Mouse (Mus musculus) adipocyte (in vitro differentiated cells): ENCODE data around the gene Hyou1.
"Not testable (repeated sequence)": the region's sequence is repeated elsewhere in the genome, so short reads cannot be mapped to it uniquely, and the experiment has no call there.

Experiments
- DNase-seq: peaks from one replicate; pipeline ENCODE4 v3.0.0-alpha.2; 2016; ENCODE audit warnings: low spot score

Gene Hyou1

GRCm38 (mm10) chr9:44406906-44407751, 27.8 kb downstream of the Hyou1 start, which contains the start of the genes Rps25 and Trappc4:
Rps25 (plus strand) TSS chr9:44407139.
Trappc4 (minus strand) TSS chr9:44407600.
- DNase-seq, result peak; percentile 97

- no peak for DNase-seq
Measured at GRCm38 (mm10) chr9:44407752-44408097, 28.4 kb downstream of the Hyou1 start.

DNA sequence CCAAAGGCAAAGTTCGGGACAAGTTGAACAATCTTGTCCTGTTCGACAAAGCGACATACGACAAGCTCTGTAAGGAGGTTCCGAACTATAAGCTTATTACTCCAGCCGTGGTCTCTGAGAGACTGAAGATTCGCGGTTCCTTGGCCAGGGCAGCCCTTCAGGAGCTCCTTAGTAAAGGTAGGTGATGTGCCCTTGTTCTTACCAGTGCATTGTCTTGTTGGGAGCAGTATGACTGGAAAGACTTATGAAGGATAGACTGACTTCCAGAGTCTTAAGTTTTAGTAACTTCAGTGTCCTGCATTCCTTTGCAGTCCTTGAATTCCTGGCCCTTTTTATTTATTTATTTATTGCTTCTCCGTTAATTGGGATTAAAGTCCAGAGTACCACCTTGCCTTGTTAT, 29.4 kb downstream of the Hyou1 start:
- not testable (repeated sequence) for DNase-seq

- no peak for DNase-seq
Measured at GRCm38 (mm10) chr9:44410647-44411336, 31.5 kb downstream of the Hyou1 start.

GRCm38 (mm10) chr9:44411601-44412130, 32.4 kb downstream of the Hyou1 start:
- no peak for DNase-seq

- DNase-seq, result no peak
Measured at GRCm38 (mm10) chr9:44412306-44412705, 33.0 kb downstream of the Hyou1 start.

DNA sequence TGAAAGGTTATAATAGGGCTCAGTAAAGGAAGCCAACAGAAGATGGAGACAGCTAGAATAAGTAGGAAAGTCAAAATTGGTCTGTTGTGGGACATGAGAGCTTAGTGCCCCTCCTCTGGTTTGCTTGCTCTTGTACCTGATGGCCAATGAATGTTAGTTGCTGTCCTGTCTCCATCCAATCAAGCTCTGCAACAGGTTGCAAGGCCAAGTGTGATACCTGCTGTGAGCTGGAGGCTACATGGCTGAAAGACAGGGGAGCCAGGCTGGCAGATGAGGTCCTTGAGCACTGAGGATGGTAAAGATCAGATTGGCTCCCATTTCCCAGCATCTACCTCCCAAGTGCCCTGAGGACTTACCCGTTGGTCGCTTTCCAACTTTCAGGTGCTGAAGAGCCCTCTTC, 33.5 kb downstream of the Hyou1 start:
- no peak for DNase-seq

DNA sequence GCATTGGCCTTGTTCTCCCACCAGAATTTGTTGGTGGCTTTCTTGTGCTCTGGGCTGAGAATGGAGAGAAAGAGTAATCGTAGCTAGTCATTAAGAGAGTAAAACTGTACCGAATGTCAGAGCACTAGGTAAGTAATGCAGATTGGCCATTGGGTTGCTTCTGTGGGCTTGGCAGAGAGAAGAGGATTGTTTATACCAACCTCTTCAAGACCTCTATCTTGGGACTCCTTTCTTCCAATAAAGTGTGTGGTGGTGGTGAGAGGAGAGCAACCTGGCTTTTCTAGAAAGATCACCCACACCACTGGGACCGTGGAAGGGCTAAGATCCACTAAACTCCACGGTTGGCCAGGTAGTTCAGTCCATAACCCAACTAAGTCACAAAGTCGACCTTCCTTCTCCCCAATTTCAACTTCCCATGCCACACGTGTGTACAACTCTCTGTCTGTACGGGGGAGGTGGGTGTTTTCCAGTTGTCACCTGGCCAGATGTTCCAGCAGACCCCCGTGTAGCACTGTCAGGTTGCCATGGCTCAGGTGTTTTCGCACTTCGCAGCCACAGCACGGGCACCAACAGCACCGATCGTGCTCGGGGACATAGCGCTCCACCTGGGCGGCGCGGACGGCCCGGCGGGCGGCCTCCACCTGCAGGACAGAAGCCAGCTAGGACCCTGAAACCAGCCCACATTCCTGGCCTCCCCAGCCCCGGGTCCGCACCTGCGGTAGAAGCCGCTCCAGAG, 38.0 kb downstream of the Hyou1 start:
- no peak for DNase-seq

GRCm38 (mm10) chr9:44417892-44418363, 38.6 kb downstream of the Hyou1 start:
- peak; percentile 95 for DNase-seq

- no peak for DNase-seq
Measured at GRCm38 (mm10) chr9:44418519-44419385, 39.5 kb downstream of the Hyou1 start, which contains the start of gene Ccdc84. Ccdc84 (minus strand) TSS chr9:44418569.

DNA sequence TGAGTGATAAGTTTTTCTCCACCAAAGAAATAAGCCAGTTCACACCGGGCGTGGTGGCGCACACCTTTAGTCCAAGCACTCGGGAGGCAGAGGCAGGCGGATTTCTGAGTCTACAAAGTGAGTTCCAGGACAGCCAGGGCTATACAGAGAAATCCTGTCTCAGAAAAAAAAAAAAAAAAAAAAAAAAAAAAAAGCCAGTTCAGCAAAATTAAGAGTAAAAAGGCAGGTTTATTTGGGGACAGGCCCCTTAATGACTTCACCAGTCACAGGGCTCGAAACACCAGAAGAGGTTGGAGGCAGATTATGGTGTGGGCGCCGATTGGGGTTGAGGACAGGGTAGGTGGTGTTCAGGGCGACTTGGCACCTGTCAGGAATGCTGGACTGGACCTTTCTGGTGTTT, 40.4 kb downstream of the Hyou1 start:
- not testable (repeated sequence) for DNase-seq

DNA sequence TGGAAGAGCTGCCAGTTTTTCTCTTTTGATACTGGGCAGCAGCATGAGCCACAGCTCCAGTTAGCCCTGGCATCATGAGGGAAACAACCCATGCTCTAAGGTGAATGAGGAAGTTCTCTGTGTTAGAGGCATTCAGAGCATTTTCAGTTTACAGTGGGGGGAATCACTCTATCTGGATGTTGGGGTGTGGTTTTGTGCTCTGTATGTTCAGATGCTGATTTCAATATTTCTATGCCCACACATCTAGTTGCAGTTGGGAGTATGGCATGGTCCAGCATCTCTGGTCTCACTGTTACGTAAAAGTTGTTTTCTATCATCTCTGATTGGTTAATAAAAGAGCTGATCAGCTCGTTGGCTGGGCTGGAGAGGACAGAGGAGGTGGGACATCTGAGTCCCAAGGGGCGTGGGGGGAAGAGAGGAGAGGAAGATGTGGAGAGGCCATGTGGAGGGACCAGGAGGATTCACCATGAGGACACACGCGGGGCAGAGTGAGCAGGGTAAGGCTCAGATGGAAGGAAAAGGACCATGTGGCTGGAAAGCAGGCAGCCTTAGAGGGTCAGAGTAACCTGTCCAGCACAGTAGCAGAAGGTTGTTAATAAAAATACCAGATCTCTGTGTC, 41.1 kb downstream of the Hyou1 start:
- no peak for DNase-seq

DNA sequence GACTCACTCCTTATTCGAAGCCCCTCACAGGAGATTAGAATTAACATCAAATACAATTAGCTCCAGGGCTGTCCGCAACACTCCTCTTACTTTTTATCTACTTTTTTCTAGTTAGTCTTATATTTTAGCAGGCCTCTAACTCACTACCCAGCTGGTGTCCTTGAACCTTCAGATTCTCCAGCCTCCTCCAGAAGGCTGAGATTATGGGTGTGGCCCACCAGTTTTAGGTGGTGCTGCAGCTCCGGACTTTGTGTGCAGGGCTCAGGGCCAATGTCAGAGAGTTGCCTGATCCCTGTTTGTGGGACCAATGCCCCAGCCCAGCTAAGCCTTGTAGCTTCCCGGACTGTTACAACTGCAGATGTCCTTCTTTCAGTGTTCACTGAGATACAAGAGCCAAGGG, 44.3 kb downstream of the Hyou1 start:
- no peak for DNase-seq

DNA sequence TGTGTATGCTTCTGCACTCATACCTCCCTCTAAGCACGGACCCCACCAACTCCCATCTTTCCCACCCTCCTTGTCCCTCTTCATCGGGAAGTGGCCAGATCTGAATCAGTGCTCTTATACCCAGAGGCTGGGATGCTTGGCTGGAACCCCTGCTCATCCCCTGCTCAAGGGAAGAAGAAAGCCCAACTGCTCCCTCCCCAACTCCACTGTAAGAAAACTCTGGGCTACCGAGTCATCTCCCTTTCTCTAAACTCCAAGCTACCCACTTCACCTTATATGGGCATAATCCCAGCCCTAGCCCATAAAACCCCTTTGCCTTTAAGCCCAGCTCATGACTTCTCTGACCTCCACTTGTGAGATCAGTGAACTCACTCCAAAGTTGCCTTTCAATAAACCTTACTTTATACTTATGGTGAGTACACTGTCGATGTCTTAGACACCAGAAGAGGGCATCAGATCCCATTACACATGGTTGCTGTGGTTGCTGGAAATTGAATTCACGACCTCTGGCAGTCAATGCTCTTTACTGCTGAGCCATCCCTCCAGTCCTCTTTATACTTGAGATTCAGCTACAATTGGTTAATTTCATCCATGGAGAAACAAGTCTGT, 53.4 kb downstream of the Hyou1 start:
- no peak for DNase-seq

DNA sequence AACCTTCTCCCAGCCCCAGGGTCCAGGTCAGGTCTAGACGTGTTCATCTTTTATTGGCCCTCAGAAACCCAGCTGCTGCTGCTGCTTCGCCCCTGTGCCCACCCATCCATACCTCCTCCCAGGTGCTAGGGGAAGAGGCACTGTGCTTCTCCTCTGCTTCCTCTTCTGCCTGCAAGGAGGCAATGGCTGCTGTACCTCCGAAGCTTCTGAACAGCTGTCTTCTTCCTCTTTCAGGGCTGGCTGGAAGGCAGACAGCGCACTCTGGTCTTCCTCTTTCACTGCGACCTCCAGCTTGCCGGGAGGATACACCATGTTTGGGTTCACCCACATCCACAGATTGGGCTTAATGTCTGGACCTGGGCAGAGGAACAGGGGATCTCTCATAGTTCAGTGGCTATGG, 56.5 kb downstream of the Hyou1 start:
- DNase-seq, result no peak

DNA sequence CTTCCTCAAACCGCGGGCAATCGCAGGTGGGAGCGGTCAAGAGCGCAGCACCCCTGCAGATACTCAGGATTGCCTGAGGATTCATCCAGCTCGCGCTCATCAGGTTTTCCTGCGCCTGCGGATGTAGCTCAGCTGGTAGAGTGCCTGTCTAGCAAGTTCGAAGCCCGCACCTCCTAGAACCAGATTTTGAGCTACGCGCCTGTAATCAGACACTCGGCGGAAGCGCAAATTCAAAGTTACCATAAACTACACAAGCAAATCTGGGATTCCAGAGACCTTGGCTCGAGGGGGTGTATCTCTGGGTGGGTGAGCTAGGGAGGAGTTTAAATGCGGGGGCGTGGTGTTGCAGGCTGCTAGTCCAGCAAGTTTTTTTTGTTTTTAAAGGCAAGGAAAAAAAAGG, 61.7 kb downstream of the Hyou1 start, which contains the start of gene Foxr1:
TSS of gene Foxr1 (minus strand) at position 176 of the 400 bp plus-strand sequence.
- DNase-seq, result no peak
